Mouse (Mus musculus) CH12.LX (cell line): ENCODE measurements at regions not wholly inside any gene's neighbourhood (a gene's known extent, or its start where the extent isn't known, plus 50 kb on each side); places are given as distances from the start of the nearest gene placed in this dataset.

Source experiments
- DNase-seq: peaks from one replicate; pipeline ENCODE4 v3.0.0-alpha.2; 2013; ENCODE audit errors: extremely low read depth
- H3K27ac ChIP-seq: 2 replicates; pipeline ENCODE4 v1.5.1; 2012; ENCODE audit warnings: low read depth, mild to moderate bottlenecking, control low read depth, moderate library complexity; ENCODE audit not compliant: insufficient read depth
- H3K27me3 ChIP-seq: replicated peaks from 2 replicates; pipeline ENCODE3; 2012; ENCODE audit warnings: inconsistent platforms
- H3K36me3 ChIP-seq, 2 experiments: replicated peaks in 1 of 2; 2 replicates each; pipeline versions ENCODE3 to v1.6.1; 2012; ENCODE audit warnings: inconsistent platforms in 1 of 2, low read length in 1 of 2, mild to moderate bottlenecking in 1 of 2, mixed read lengths in 1 of 2, moderate library complexity in 1 of 2; ENCODE audit not compliant: control insufficient read depth in 1 of 2, insufficient read depth in 1 of 2
- H3K4me1 ChIP-seq, 2 experiments: 2 replicates each; pipeline ENCODE4 v1.6.1; 2012; ENCODE audit warnings: inconsistent platforms in 1 of 2, moderate library complexity in 1 of 2; ENCODE audit not compliant: insufficient read depth in 2 of 2, control insufficient read depth in 1 of 2
- H3K4me2 ChIP-seq: 2 replicates; pipeline ENCODE4 v1.6.1; 2012; ENCODE audit warnings: low read depth, mild to moderate bottlenecking, control low read depth; ENCODE audit not compliant: poor library complexity, insufficient read depth, severe bottlenecking
- H3K4me3 ChIP-seq, 3 experiments: fragments of 150-350 bp in 1 of 3; sonication (generic) in 1 of 3; replicated peaks in 1 of 3; 2 replicates each; pipeline versions ENCODE3 to v1.5.1; 2011 to 2012; ENCODE audit warnings: low read depth in 2 of 3, low read length in 2 of 3, mild to moderate bottlenecking in 2 of 3, moderate library complexity in 2 of 3, control low read depth in 1 of 3, improper control_type of control experiment in 1 of 3, inconsistent platforms in 1 of 3, mixed read lengths in 1 of 3; ENCODE audit not compliant: poor library complexity in 1 of 3
- H3K79me2 ChIP-seq: replicated peaks from 2 replicates; pipeline ENCODE4 v1.6.1; 2012; ENCODE audit warnings: mild to moderate bottlenecking, moderate library complexity; ENCODE audit not compliant: control insufficient read depth, poor library complexity, insufficient read depth, severe bottlenecking; ENCODE audit errors: extremely low read depth
- H3K9ac ChIP-seq: 2 replicates; pipeline ENCODE4 v1.6.1; 2012; ENCODE audit warnings: low read depth, mild to moderate bottlenecking, control low read depth, moderate library complexity; ENCODE audit not compliant: insufficient read depth
- H3K9me3 ChIP-seq: replicated peaks from 2 replicates; pipeline ENCODE3; 2012; ENCODE audit warnings: low read length, inconsistent platforms, mixed read lengths
- BHLHE40 ChIP-seq: IDR thresholded peaks from 2 replicates; pipeline ENCODE4 v1.6.1; 2011; ENCODE audit warnings: mild to moderate bottlenecking, low read depth, low read length, improper control_type of control experiment
- CHD2 ChIP-seq: IDR thresholded peaks from 2 replicates; pipeline ENCODE4 v1.6.1; 2011; ENCODE audit warnings: low read length, improper control_type of control experiment
- ELF1 ChIP-seq: IDR thresholded peaks from 2 replicates; pipeline ENCODE4 v1.6.1; 2014; ENCODE audit warnings: low read depth, mild to moderate bottlenecking, inconsistent platforms, low read length, improper control_type of control experiment
- EP300 ChIP-seq: IDR thresholded peaks from 2 replicates; pipeline ENCODE4 v1.6.1; 2011; ENCODE audit warnings: low read length, improper control_type of control experiment
- ETS1 ChIP-seq: conservative IDR thresholded peaks from 2 replicates; pipeline ENCODE4 v1.6.1; 2012; ENCODE audit warnings: low read depth, mild to moderate bottlenecking, inconsistent platforms, low read length, improper control_type of control experiment, moderate library complexity
- GABPA ChIP-seq: IDR thresholded peaks from 2 replicates; pipeline ENCODE4 v1.6.1; 2012; ENCODE audit warnings: low read depth, low read length, improper control_type of control experiment, inconsistent platforms; ENCODE audit not compliant: insufficient replicate concordance
- IRF4 ChIP-seq: IDR thresholded peaks from 2 replicates; pipeline ENCODE4 v1.6.1; 2014; ENCODE audit warnings: low read depth, mild to moderate bottlenecking, inconsistent platforms, low read length, improper control_type of control experiment
- JUND ChIP-seq: conservative IDR thresholded peaks from 2 replicates; pipeline ENCODE4 v1.6.1; 2011; ENCODE audit warnings: low read depth, low read length, improper control_type of control experiment
- MAFK ChIP-seq: IDR thresholded peaks from 2 replicates; pipeline ENCODE4 v1.6.1; 2011; ENCODE audit warnings: low read length, improper control_type of control experiment; ENCODE audit not compliant: insufficient replicate concordance
- MAX ChIP-seq: IDR thresholded peaks from 2 replicates; pipeline ENCODE4 v1.6.1; 2011; ENCODE audit warnings: low read length, improper control_type of control experiment
- MAZ ChIP-seq: IDR thresholded peaks from 2 replicates; pipeline ENCODE4 v1.6.1; 2012; ENCODE audit warnings: low read depth, mild to moderate bottlenecking, inconsistent platforms, low read length, improper control_type of control experiment, moderate library complexity
- MXI1 ChIP-seq: IDR thresholded peaks from 2 replicates; pipeline ENCODE4 v1.6.1; 2011; ENCODE audit warnings: mild to moderate bottlenecking, low read depth, low read length, improper control_type of control experiment
- MYC ChIP-seq: IDR thresholded peaks from 2 replicates; pipeline ENCODE4 v1.6.1; 2011; ENCODE audit warnings: low read depth, mild to moderate bottlenecking, improper control_type of control experiment, low read length
- NELFE ChIP-seq: IDR thresholded peaks from 2 replicates; pipeline ENCODE4 v1.6.1; 2011; ENCODE audit warnings: low read depth, low read length, improper control_type of control experiment
- NRF1 ChIP-seq: IDR thresholded peaks from 2 replicates; pipeline ENCODE4 v1.6.1; 2014; ENCODE audit warnings: low read depth, mild to moderate bottlenecking, inconsistent platforms, low read length, improper control_type of control experiment, moderate library complexity
- PAX5 ChIP-seq: IDR thresholded peaks from 2 replicates; pipeline ENCODE4 v1.6.1; 2012; ENCODE audit warnings: low read length, inconsistent platforms, mixed read lengths
- POLR2AphosphoS2 ChIP-seq: IDR thresholded peaks from 2 replicates; pipeline ENCODE4 v1.6.1; 2011; ENCODE audit warnings: low read depth, low read length, improper control_type of control experiment
- RCOR1 ChIP-seq: conservative IDR thresholded peaks from 2 replicates; pipeline ENCODE4 v1.6.1; 2012; ENCODE audit warnings: low read depth, mild to moderate bottlenecking, inconsistent platforms, low read length, improper control_type of control experiment
- SMC3 ChIP-seq: IDR thresholded peaks from 2 replicates; pipeline ENCODE4 v1.6.1; 2011; ENCODE audit warnings: low read depth, low read length, improper control_type of control experiment
- TBP ChIP-seq: conservative IDR thresholded peaks from 2 replicates; pipeline ENCODE4 v1.6.1; 2011; ENCODE audit warnings: low read depth, low read length, improper control_type of control experiment
- TCF12 ChIP-seq: IDR thresholded peaks from 2 replicates; pipeline ENCODE4 v1.6.1; 2014; ENCODE audit warnings: low read depth, mild to moderate bottlenecking, inconsistent platforms, low read length, improper control_type of control experiment
- UBTF ChIP-seq: IDR thresholded peaks from 2 replicates; pipeline ENCODE4 v1.6.1; 2012; ENCODE audit warnings: low read depth, mild to moderate bottlenecking, inconsistent platforms, low read length, improper control_type of control experiment, moderate library complexity
- USF1 ChIP-seq: IDR thresholded peaks from 2 replicates; pipeline ENCODE4 v1.6.1; 2014; ENCODE audit warnings: low read depth, mild to moderate bottlenecking, inconsistent platforms, low read length, improper control_type of control experiment
- USF2 ChIP-seq: conservative IDR thresholded peaks from 2 replicates; pipeline ENCODE4 v1.6.1; 2011; ENCODE audit warnings: low read depth, low read length, improper control_type of control experiment
- ZKSCAN1 ChIP-seq: IDR thresholded peaks from 2 replicates; pipeline ENCODE4 v1.6.1; 2012; ENCODE audit warnings: low read depth, inconsistent platforms, low read length, improper control_type of control experiment, borderline replicate concordance
- ZMIZ1 ChIP-seq: IDR thresholded peaks from 2 replicates; pipeline ENCODE4 v1.6.1; 2012; ENCODE audit warnings: low read depth, mild to moderate bottlenecking, inconsistent platforms, low read length, improper control_type of control experiment
- ZNF384 ChIP-seq: IDR thresholded peaks from 2 replicates; pipeline ENCODE4 v1.6.1; 2012; ENCODE audit warnings: low read depth, low read length, improper control_type of control experiment, inconsistent platforms
- dilution Hi-C: fragments of 300-500 bp; cut with MboI; formaldehyde crosslinking; loops from 2 replicates; pipeline ENCODE4 v1.14.3; 2020; ENCODE audit warnings: low sequenced_read_pairs; ENCODE audit not compliant: extremely low pct_unique_long_range_greater_than_20kb, extremely low pct_ligation_motif_present
- in situ Hi-C: fragments of 300-500 bp; cut with MboI; formaldehyde crosslinking; loops from 3 replicates; pipeline ENCODE4 v1.14.3; 2019; ENCODE audit warnings: low sequenced_read_pairs, low pct_ligation_motif_present, low pct_unique_long_range_greater_than_20kb, mixed read lengths

- no peaks in the 10 kb centered on the region for H3K9me3 ChIP-seq
- no peak overlapping the region for H3K4me3 ChIP-seq
- H3K27me3 ChIP-seq, result no peaks in the 10 kb centered on the region
- dilution Hi-C loops, result no loop called here
- H3K4me1 ChIP-seq, result peaks cover 0 to 3% of the 10 kb centered on the region in 2 experiments; a peak in 1 of 4 replicates
- in situ Hi-C loops, result no loop called here
- no peaks in the 10 kb centered on the region for H3K79me2 ChIP-seq
- H3K27ac ChIP-seq, result no peak overlapping the region
- no peak overlapping the region for H3K4me2 ChIP-seq
- no peak overlapping the region for H3K9ac ChIP-seq
- no peaks in the 10 kb centered on the region for H3K36me3 ChIP-seq
- DNase-seq, result no peak
- no peak for TF ChIP-seq USF2
- no peak for TF ChIP-seq EP300
- no peak for TF ChIP-seq JUND
- TF ChIP-seq GABPA, result no peak
- TF ChIP-seq MXI1, result no peak
- no peak for TF ChIP-seq NELFE
- no peak for TF ChIP-seq RCOR1
- TF ChIP-seq ZNF384, result no peak
- no peak for TF ChIP-seq MAFK
- TF ChIP-seq PAX5, result no peak
- no peak for TF ChIP-seq ETS1
- TF ChIP-seq TBP, result no peak
- TF ChIP-seq MAX, result no peak
Measured at GRCm38 (mm10) chr8:127765199-127765598, 593.2 kb upstream of the Nrp1 start.

GRCm38 (mm10) chr8:127768311-127768710 is 590.1 kb upstream of the Nrp1 start:
- Histone ChIP-seq H3K4me3 (no peak overlapping the region), H3K27me3 (no peaks in the 10 kb centered on the region), H3K4me1 (peaks cover 9 to 18% of the 10 kb centered on the region in 2 experiments), H3K4me2 (no peak overlapping the region), H3K79me2 (no peaks in the 10 kb centered on the region), H3K9ac (no peak overlapping the region), H3K27ac (no peak overlapping the region), H3K36me3 (no peaks in the 10 kb centered on the region), H3K9me3 (no peaks in the 10 kb centered on the region)
- no peak for DNase-seq
- in situ Hi-C loops (no loop called here), dilution Hi-C loops (no loop called here)
- TF ChIP-seq GABPA, result no peak
- no peak for TF ChIP-seq BHLHE40
- no peak for TF ChIP-seq NRF1
- TF ChIP-seq TCF12, result no peak
- no peak for TF ChIP-seq MYC
- no peak for TF ChIP-seq EP300
- no peak for TF ChIP-seq POLR2AphosphoS2
- TF ChIP-seq ELF1, result no peak
- no peak for TF ChIP-seq TBP
- no peak for TF ChIP-seq ZMIZ1
- no peak for TF ChIP-seq MAZ
- TF ChIP-seq PAX5, result no peak
- TF ChIP-seq UBTF, result no peak
- no peak for TF ChIP-seq USF1
- TF ChIP-seq MAFK, result no peak
- no peak for TF ChIP-seq SMC3
- TF ChIP-seq IRF4, result no peak
- TF ChIP-seq CHD2, result no peak
- no peak for TF ChIP-seq ZKSCAN1
- TF ChIP-seq USF2, result no peak
